In the genomic region with DNA sequence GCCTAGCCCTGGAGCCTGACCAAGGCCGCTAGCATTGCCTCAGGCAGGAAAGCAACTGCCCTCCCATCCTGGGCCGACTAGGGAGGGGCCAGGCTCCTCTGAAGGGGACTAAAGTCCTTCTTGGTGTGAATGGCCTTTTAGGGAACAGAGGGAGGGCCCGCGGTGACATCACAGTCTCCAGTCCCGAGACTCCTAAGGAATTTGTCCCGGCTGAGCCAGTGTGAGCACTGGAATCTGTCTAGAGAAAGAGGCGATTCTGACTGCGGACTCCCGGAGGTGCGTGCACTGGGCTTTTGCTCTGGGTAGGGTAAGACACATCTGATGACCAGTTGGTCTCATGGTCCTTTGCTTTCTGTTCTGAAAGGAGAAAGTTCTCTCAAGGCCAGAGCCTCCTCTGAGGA, we compare ENCODE assay signal across 7 mouse cellular contexts.
DNase-seq lines count a peak whose midpoint lies in the region; ATAC-seq lines count a peak whose summit lies in the region.

No protein-coding gene starts in this region.

- H3K9ac ChIP-seq in hindbrain, embryonic 13.5 days, result peak overlapping the region; percentile 40
- H3K9ac ChIP-seq in limb, embryonic 15.5 days, result peak overlapping the region; percentile 26; the same call in 1 of the 2 replicates

- DNase-seq in NIH3T3 (ENCODE audit: low read depth), result peak; percentile 86
- DNase-seq in adrenal gland, postnatal 36 days, result peak; percentile 93 to 95
- DNase-seq in frontal cortex, postnatal 36 days (ENCODE audit: low spot score in 2 of 2), result peak; percentile 12 to 24
- DNase-seq in neural tube, embryonic 10.5 days (ENCODE audit: extremely low spot score, low spot score), result peak; percentile 81
- DNase-seq in urinary bladder, postnatal 14 days (ENCODE audit: low spot score), result peak; percentile 76

- H3K4me1 ChIP-seq in hindbrain, embryonic 13.5 days (replicated peaks), result peaks cover 36% of the 10 kb centered on the region
- H3K4me1 ChIP-seq in limb, embryonic 15.5 days, result peaks cover 44% of the 10 kb centered on the region

- no peaks in the 10 kb centered on the region for H3K9me3 ChIP-seq in hindbrain, embryonic 13.5 days
- H3K9me3 ChIP-seq in limb, embryonic 15.5 days, result no peaks in the 10 kb centered on the region

- no peaks in the 10 kb centered on the region for H3K27me3 ChIP-seq in hindbrain, embryonic 13.5 days
- H3K27me3 ChIP-seq in limb, embryonic 15.5 days, result no peaks in the 10 kb centered on the region

- H3K4me3 ChIP-seq in hindbrain, embryonic 13.5 days, result peak overlapping the region; percentile 24
- peak overlapping the region; percentile 35 for H3K4me3 ChIP-seq in limb, embryonic 15.5 days

- ATAC-seq in hindbrain, embryonic 13.5 days (ENCODE audit: low FRiP score), result peak; percentile 62
- peak; percentile 53 for ATAC-seq in limb, embryonic 15.5 days (ENCODE audit: insufficient number of reproducible peaks, low FRiP score, low TSS enrichment, low read depth)

- 3% methylated on average over 10 of the region's 10 CpGs for WGBS in hindbrain, embryonic 13.5 days
- WGBS in limb, embryonic 15.5 days, result 8% methylated on average over 10 of the region's 10 CpGs

- H3K27ac ChIP-seq in hindbrain, embryonic 13.5 days, result peak overlapping the region; percentile 82
- peak overlapping the region; percentile 88 for H3K27ac ChIP-seq in limb, embryonic 15.5 days

- H3K36me3 ChIP-seq in hindbrain, embryonic 13.5 days, result no peaks in the 10 kb centered on the region
- no peaks in the 10 kb centered on the region for H3K36me3 ChIP-seq in limb, embryonic 15.5 days

- H3K4me2 ChIP-seq in hindbrain, embryonic 13.5 days, result peak overlapping the region; percentile 43
- peak overlapping the region; percentile 40 for H3K4me2 ChIP-seq in limb, embryonic 15.5 days

Comparison
In these comparisons a context has a peak if more than half of its experiments do, and no peak if none do; other contexts are left out.
1. Peak in every context shown above with its lines: DNase-seq, ATAC-seq, H3K4me3 ChIP-seq and H3K27ac ChIP-seq.
2. DNase-seq: peak in every context shown above with its lines; median percentile 94 in adrenal gland, postnatal 36 days; 86 in NIH3T3; 81 in neural tube, embryonic 10.5 days; 76 in urinary bladder, postnatal 14 days; 18 in frontal cortex, postnatal 36 days.